Mouse (Mus musculus): ENCODE measurements at regions not wholly inside any gene's neighbourhood (a gene's known extent, or its start where the extent isn't known, plus 50 kb on each side); places are given as distances from the start of the nearest gene placed in this dataset.
A peak's percentile ranks its signal among the peaks of the same experiment; 100 is the strongest.
"Not testable (repeated sequence)": the region's sequence is repeated elsewhere in the genome, so short reads cannot be mapped to it uniquely, and the experiment has no call there.

DNA sequence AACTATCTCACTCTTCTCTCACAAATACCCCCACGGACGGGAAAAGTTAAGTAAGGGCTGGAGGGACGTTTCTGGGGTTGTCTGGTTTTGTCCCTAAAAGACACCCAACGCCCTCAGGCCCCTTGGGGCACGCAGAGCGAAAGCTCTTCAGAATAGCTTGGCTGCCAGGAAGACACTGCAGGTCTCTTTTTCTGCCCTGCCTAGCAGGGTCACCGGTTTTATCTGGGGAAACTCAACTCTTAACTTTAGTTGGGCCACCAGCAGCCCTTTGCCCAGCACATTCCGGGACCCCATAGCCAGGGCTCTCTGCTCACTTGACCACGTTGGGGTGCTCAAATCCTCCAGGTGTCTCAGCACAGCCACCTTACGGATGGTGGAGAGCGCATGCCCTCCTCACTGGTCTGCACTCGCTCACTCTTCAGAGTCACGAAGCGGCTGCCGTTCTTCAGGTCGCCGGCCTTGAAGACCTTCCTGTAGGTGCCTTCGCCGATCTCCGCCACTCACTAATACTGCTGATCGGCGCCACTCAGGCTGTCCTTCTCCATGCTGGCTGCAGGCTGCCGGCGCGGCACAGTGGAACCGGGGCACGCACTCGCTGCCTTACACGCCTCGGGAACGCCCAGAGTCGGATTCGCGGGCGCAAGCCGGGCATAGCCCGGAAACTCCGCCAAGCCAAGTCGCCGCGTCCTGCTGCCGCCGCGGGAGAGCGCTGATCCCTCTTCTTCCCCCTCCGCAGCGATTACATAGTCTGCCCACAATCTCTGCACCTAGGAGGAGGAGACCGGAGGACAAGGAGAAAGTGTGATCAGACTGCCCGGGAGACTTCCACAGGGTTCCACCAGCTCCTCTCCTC lies 83.0 kb downstream of the Ulbp1 start:
- no peak for DNase-seq (ENCODE audit: low spot score in 2 of 2)
- intact Hi-C loops (cut with DNase I), result no loop called here

DNA sequence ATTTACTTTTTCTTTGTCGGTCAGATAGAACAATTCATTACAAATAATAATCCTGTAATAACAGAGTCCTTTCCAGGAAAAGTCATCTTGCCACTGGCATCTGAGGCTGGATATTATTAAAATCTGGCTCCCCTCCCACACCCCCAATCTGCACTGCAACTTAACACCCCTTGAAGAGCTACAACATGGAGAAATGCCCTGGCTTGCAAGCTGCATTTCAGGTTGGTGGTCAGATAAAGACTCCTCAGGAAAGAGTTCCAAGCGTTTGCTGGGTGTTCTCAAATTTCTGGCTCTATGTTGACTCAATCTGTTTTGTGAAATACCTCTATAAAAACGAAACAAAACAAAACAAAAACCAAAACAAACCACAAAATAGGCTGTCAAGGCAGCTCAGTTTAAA lies 114.6 kb downstream of the Ulbp1 start:
- intact Hi-C loops (cut with DNase I), result not testable (repeated sequence)

DNA sequence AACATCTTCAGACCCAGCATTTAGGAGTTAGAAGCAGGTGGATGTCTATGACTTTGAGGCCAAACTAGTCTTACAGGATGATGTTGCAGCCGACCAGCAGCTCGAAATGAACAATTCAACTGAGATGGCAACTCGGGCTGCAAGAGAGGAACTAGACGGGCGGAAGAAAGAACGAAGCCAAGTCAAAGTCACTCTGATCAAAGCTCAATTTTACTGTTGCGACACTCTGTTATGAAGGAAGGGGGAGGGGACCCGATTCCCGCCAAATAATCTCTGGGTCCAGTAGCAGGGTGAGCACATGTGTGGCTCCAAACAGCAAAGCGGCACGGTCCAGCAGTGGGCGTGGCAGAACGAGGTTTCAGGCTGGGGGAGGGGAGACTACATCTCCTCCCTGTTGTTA lies 129.1 kb downstream of the Ulbp1 start:
- DNase-seq (ENCODE audit: low spot score in 2 of 2); intact Hi-C loops (cut with DNase I): not testable (repeated sequence)

More for the DNA sequence above, 114.6 kb downstream of the Ulbp1 start:
- not testable (repeated sequence) for DNase-seq (ENCODE audit: low spot score in 2 of 2)

DNA sequence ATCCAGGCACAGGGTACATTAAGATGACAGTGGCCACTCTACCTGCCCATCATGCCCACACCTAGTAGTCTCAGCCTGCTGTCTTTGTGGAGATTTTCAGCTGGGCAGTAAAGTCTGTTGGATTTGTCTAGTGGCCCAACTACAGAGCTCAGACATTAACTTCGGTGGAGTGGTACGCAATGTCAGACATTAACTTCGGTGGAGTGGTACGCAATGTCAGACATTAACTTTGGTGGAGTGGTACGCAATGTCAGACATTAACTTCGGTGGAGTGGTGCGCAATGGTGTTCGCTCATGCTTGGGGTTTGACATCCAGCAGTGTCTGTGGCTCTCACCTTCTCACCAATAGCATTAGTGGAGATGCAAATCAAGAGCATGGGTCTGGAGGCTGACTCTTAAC lies 129.7 kb downstream of the Ulbp1 start:
- intact Hi-C loops (cut with DNase I); DNase-seq (ENCODE audit: low spot score in 2 of 2): not testable (repeated sequence)

DNA sequence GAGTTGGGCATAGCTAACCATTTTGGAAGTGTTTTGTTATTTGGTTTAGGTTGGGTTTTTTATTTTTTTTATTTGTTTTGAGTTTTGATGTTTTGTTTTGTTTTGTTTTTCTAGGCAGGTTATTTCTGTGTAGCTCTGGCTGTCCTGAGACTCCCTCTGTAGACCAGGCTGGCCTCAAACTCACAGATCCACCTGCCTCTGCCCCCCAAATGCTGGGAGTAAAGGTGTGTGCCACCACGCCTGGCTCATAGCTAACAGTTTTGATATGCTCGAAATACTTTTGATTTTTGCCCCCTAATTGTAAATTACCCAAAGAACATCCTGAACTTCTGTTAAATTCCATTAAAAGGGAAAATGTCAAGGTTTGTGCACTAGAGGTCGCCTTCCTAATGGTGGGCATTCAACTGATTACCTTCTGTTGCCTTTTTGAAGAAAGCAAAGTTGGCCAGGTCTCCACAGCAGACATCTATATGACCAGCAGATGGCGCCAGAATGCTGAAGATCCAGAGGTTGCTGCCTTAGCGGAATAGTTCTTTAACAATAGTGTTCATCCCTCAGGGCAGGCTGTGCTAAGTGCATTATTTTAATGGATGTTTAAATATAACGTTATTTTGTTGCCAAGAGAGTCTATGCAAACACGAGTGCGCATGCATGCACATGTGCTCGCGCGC lies 121.2 kb upstream of the Cnksr3 start:
- DNase-seq (ENCODE audit: low spot score in 2 of 2), result peak; percentile 81 to 85
- intact Hi-C loops (cut with DNase I), result loop anchor here (2.0 kb wide), 1 partner anchor 268 kb away; no protein-coding TSS in a partner anchor

DNA sequence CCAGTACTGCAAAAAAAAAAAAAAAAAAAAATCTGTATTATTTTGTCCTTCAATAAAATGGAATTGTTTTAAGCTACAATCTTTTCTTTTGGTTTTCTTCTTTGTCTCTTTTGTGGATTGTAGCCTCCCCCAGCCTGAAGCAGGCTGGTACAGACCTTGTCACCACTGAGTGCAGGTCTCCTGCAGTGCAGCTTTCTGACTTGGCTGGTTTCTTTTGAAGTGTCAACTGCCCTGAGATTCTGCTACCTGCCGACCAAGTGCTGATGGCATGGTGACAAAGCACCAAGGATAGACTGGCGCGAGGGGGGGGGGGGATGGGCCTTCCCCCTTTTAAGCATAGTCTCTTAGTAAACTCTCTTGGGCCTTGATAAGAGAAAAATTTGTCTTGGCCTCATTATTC lies 116.2 kb upstream of the Cnksr3 start:
- no peak for DNase-seq (ENCODE audit: low spot score in 2 of 2)
- intact Hi-C loops (cut with DNase I), result no loop called here

DNA sequence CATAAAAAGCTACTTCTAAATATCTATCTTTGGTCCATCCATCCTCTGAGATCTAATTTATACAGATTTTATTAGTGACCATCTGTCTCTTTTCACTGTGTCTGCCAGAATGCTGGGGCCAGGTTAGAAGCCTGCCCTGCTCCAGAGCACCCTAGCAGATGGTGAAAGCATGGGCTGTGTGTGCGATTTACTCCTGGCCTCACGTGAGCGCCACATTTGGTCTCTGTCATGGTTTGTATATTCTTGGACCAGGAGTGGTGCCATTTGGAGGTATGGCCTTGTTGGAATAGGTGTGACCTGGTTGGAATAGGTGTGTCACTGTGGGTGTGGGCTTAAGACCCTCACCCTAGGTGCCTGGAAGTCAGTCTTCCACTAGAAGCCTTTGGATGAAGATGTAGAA lies 115.0 kb upstream of the Cnksr3 start:
- intact Hi-C loops (cut with DNase I); DNase-seq (ENCODE audit: low spot score in 2 of 2): not testable (repeated sequence)

DNA sequence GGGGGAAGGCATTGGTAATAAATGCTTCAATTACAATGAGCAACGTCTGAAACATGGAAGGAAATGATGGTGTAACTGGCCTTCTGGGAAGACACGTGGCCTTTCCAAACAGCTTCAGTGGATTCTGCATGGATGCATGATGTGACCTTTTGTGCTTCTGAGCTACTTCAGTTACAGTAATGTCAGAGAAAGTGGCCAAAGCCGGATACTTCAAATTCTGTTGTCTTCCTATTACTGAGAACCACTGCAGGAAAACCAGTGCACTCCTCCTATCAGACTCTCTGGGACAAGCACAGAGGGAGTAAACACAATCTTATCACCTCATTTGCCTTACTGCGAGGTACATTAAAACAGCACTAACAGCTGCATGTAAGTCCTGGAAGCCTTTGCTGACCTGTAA lies 113.0 kb upstream of the Cnksr3 start:
- intact Hi-C loops (cut with DNase I), result no loop called here
- no peak for DNase-seq (ENCODE audit: low spot score in 2 of 2)

DNA sequence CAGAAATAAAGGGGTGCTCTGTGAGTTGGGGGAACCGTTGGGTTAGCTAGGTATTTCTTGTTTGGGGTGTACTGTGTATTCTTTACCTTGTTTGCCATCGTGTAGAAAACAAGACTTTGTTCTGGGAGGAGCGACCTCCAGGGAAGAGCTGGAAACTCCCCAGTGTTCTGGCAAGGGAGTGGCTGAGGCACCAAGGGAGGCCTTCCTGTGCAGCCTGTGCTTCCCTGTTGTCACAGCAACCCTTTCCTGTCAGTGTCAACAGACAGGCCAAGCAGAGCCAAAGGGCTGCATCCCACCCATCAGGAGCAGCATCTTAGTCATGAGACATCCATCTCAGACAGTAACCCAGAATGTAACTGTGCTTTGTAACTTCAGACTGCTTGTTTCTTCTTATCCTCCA lies 111.2 kb upstream of the Cnksr3 start:
- DNase-seq (ENCODE audit: low spot score in 2 of 2), result no peak
- intact Hi-C loops (cut with DNase I), result no loop called here

DNA sequence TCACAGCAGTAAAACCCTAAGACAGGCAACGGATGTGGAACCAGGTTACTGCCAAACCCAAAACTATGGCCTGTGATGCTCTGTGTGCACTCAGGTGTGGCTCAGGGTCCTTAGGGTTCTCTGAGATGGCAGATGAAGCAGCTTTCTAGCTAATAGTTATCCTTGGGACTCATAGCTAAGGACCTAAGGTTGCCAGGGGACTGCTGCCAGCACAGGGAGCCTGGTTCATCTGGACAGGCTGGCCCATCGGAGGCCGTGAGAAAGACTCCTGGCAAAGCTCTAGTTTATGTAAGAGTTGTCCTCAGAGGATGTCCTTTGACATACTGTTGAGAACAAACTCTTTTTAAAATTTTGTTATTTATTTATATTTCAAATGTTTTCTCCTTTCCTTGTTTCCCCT lies 97.9 kb upstream of the Cnksr3 start:
- no peak for DNase-seq (ENCODE audit: low spot score in 2 of 2)
- intact Hi-C loops (cut with DNase I), result no loop called here

DNA sequence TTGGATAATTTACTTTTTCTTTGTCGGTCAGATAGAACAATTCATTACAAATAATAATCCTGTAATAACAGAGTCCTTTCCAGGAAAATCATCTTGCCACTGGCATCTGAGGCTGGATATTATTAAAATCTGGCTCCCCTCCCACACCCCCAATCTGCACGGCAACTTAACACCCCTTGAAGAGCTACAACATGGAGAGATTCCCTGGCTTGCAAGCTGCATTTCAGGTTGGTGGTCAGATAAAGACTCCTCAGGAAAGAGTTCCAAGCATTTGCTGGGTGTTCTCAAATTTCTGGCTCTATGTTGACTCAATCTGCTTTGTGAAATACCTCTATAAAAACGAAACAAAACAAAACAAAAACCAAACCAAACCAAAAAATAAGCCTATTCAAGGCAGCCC lies 93.8 kb upstream of the Cnksr3 start:
- intact Hi-C loops (cut with DNase I); DNase-seq (ENCODE audit: low spot score in 2 of 2): not testable (repeated sequence)

DNA sequence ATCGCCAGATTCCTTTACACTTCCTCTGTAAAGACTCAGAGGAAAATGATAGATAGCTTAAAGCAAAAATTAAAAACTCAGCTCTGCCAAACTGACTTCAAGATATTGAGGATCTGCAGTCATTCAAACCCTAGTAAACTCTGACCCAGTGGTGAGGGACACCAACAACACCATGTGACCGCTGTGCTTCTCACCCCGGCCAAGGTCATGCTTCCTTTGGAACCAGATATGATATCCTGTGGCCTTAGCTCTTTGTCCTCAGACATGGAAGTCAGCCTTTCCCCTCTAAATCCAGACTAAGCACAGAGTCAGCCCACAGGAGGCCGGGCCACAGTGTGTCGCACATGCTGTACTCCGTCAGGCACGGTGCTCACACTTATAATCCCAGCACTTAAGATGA lies 86.3 kb upstream of the Cnksr3 start:
- intact Hi-C loops (cut with DNase I), result no loop called here
- no peak for DNase-seq (ENCODE audit: low spot score in 2 of 2)

DNA sequence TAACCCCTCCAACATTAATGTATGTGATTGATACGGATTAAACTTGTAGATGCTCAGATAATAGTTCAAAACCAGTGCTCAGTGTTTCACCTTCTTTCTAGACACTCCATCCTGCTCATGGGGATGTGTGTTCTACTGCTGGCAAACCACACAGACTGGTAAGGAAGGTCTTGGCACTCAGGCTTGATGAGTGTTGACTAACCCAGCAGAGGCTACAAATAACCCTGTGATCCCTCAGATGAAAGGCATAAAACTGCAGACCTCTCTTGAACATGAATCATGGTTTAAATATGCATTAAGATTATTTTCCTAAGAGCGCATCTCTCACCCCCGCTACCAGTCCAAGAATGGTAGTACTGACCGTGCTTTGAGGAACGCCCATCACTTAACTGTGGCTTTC lies 83.9 kb upstream of the Cnksr3 start:
- no peak for DNase-seq (ENCODE audit: low spot score in 2 of 2)
- intact Hi-C loops (cut with DNase I), result no loop called here

DNA sequence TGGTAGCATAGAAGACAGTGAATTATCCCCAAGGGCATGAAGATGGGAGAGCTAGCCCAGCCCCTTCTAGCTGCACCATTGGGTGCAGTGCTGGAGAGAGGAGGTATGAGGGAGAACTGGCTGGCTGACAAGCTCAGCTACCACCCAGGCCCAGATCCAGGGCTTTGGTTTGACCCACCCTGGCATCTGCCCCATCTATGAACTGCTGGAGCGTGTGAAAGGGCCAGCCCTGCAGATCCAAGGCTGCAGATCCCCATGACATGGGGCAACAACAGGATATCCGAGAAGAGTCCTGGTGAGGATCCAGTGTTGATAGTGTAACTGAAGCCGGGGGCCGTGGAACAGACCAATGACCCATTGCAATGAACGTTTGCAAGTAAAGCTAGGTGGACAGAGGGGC lies 81.2 kb upstream of the Cnksr3 start:
- no peak for DNase-seq (ENCODE audit: low spot score in 2 of 2)
- intact Hi-C loops (cut with DNase I), result no loop called here

DNA sequence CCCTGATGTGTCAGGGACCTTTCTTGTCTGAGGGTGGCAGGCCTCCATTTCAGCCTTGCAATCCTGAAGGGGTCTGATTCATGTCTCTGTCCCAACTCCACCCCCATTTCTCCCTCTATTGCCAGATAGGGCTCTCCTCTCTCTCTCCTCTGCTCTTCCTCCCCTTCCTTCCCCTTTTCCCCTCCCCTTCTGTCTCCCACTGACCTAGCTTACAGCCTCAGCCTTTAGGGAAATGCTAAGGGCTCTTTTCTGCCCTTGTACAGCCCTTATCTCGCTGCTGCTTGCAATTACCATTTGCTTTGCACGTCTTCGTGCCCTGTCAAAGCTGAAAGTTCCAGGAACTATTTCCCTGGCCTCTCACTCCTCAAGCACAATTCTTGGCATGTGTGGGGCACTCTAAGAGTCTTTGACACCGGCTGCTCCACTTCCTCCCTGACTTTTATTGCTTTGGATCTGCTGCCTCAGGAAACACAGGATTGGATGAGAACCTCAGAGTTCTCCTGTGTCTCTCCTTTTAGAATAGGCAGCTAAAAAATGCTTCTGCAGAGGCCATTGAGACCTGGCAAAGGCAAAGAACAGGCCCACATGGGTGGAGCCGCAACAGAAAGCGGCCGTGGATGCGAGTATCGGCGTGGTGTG lies 77.9 kb upstream of the Cnksr3 start:
- intact Hi-C loops (cut with DNase I), result no loop called here
- DNase-seq (ENCODE audit: low spot score in 2 of 2), result no peak

DNA sequence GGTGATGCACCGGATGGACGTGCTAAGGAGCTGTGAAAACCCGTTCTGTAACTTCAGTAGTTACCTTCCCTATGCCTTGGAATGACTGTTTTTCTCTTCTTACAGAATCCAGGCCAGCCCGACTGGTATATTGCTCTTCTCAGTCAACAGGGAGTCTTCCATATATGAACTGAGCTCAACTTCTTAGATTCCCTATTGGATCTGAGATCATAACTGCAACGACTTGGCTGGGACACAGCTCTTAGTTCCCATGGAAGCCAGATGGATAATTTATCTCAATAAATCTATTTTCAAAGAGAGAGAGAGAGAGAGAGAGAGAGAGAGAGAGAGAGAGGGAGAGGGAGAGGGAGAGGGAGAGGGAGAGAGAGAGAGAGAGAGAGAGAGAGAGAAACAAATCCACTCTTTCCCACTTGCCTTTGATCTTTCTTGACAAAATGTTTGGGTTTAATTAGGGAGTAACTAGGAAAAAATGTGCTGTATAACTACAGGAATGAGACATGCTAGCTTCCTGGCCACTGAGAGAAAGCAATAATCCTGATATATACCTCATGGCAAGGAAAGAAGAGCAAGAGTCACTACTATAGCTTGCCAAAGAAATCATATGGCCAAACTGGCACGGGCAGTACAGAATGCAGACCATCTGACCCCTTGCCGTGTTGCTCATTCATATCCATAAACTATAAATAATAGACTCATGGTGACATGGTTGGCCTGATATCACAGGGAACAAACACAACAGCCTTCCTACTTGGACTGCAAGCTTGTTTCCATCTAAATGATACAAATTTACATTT lies 73.3 kb upstream of the Cnksr3 start:
- no peak for DNase-seq (ENCODE audit: low spot score in 2 of 2)
- intact Hi-C loops (cut with DNase I), result no loop called here

DNA sequence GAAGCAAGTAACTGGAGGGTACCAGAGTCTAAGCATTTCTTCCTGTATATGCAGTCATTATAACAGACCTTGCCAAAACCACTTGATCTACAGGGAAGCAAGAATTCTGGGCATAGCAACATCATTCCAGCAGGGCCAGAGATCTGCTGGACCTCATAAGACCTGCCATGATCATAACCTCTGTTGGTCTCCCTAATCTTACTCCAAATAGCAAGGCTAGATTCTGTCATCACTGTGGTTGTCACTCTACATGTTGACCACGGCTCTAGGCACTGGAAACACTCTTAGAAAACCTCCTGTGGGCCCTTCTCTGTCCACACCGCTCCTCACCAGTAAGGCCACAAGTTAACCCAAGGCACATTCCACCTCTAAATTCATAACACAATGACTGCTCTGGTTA lies 68.4 kb upstream of the Cnksr3 start:
- no peak for DNase-seq (ENCODE audit: low spot score in 2 of 2)
- intact Hi-C loops (cut with DNase I), result no loop called here

DNA sequence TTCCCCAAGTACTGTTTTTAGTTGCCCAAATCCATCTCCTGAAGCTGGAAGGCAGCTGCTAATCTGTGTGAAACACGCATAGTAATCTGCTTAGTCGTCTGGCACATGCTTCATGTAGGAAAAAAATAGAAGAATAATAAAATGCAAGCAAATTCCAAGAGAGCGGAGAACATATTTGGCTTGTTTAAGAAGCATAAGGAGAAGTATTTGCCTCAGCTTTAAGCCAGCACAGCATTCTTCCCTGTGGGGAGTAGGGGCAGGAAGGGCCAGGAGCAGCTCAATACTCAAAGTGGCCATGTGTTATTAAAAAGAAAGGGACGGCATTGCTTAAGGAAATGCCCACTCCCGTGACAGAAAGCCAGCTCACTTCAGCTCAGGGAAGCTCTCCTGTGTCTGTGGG lies 66.8 kb upstream of the Cnksr3 start:
- no peak for DNase-seq (ENCODE audit: low spot score in 2 of 2)
- intact Hi-C loops (cut with DNase I), result no loop called here

DNA sequence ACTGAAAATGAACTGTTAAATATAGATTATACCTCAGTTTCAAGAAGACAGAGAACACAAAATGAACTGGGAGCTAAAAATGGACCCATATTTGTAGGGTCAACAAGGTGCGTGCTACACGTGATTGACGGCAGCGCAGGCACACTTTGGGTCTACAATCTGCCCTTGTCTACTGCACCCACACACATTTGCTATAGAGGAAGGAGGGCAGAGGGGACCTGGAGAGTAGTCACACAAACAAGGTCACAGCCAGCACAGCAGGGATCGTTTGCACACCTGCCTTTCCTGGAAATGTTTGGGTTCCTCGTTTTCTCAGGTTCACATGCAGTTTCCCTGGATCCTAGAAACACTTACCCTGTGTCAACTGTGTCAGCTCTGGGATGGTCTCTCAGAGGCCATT lies 63.3 kb upstream of the Cnksr3 start:
- no peak for DNase-seq (ENCODE audit: low spot score in 2 of 2)

DNA sequence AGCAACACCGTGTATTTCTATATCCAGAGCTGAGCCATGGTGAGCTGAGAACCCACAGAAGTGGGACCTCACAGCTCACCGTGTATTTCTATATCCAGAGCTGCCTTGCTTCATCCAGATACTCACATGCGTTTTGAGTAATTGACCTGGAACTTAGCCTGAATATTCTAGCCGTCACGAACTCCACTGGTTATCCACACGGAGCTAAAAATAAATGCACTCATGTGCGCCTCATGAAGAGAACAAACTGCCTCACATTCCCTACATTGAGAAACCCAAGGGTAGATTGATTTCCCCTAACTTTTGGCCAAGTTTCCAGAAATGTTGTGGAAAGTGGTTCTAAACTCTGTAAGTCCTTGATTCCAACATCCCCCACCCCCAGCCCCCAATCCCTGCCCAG lies 62.4 kb upstream of the Cnksr3 start:
- intact Hi-C loops (cut with DNase I), result no loop called here
- DNase-seq (ENCODE audit: low spot score in 2 of 2), result peak in 1 of 2 experiments; percentile 43

More for the DNA sequence above, 63.3 kb upstream of the Cnksr3 start:
- intact Hi-C loops (cut with DNase I), result no loop called here

All from left cerebral cortex, postnatal 14 days (tissue).